Mouse (Mus musculus) thymus, postnatal 0 days (tissue): ENCODE measurements around the gene Nanp. TPM values are rescaled to one million over a fixed set of nuclear protein-coding genes. Genes with fewer than 3 reads are reported as not detected.

ENCODE experiments used
- DNase-seq: peaks from one replicate; pipeline ENCODE4 v3.0.0-alpha.2; 2015; ENCODE audit warnings: low spot score
- polyA plus RNA-seq: library from polyadenylated mRNA; unstranded; fragments of >200 nt; fragmentation: Nextera tagmentation; extraction: Ambion mirVana; gene quantifications from 2 replicates; pipeline ENCODE4 v1.2.1, GENCODE M21; 2015

Gene Nanp
- polyA plus RNA-seq, result 45.6 and 46.8 TPM in 2 replicates

- peak; percentile 93 for DNase-seq
These were observed at the start of gene Nanp, which contains the start of gene Ninl for GRCm38 (mm10) chr2:151039232-151039695. Gene Nanp (minus strand): TSS chr2:151039398. Gene Ninl (minus strand): TSS chr2:151039382.

GRCm38 (mm10) chr2:151056637-151057036, 17.4 kb upstream of the Nanp start:
- no peak for DNase-seq

- no peak for DNase-seq
These were observed 1.2 kb upstream of the Nanp start for GRCm38 (mm10) chr2:151040411-151040810.

- no peak for DNase-seq
These were observed 528 bp upstream of the Nanp start for GRCm38 (mm10) chr2:151039726-151040125.

- peak; percentile 51 for DNase-seq
These were observed 381 bp downstream of the Nanp start for GRCm38 (mm10) chr2:151038811-151039222.

GRCm38 (mm10) chr2:151037876-151038552, 1.2 kb downstream of the Nanp start:
- DNase-seq, result peak; percentile 17

- DNase-seq, result no peak
These were observed 1.9 kb downstream of the Nanp start for GRCm38 (mm10) chr2:151037292-151037691.

GRCm38 (mm10) chr2:151036721-151037120, 2.5 kb downstream of the Nanp start:
- no peak for DNase-seq

- no peak for DNase-seq
These were observed 4.8 kb downstream of the Nanp start for GRCm38 (mm10) chr2:151034435-151034834.

GRCm38 (mm10) chr2:151021158-151021557, 18.0 kb downstream of the Nanp start:
- no peak for DNase-seq

- DNase-seq, result no peak
These were observed 23.9 kb downstream of the Nanp start for GRCm38 (mm10) chr2:151015316-151015715.

GRCm38 (mm10) chr2:151011273-151011672, 27.9 kb downstream of the Nanp start:
- no peak for DNase-seq

GRCm38 (mm10) chr2:151009515-151010085, 29.6 kb downstream of the Nanp start:
- DNase-seq, result no peak

- DNase-seq, result peak; percentile 37
These were observed 30.2 kb downstream of the Nanp start for GRCm38 (mm10) chr2:151008939-151009509.

GRCm38 (mm10) chr2:151008517-151008932, 30.7 kb downstream of the Nanp start:
- DNase-seq, result no peak

GRCm38 (mm10) chr2:151008006-151008405, 31.2 kb downstream of the Nanp start:
- no peak for DNase-seq

- no peak for DNase-seq
These were observed 32.8 kb downstream of the Nanp start for GRCm38 (mm10) chr2:151006281-151006945.

- DNase-seq, result no peak
These were observed 34.8 kb downstream of the Nanp start for GRCm38 (mm10) chr2:151004390-151004789.

- DNase-seq, result no peak
These were observed 35.4 kb downstream of the Nanp start for GRCm38 (mm10) chr2:151003796-151004195.

GRCm38 (mm10) chr2:151001619-151002175, 37.5 kb downstream of the Nanp start:
- no peak for DNase-seq

GRCm38 (mm10) chr2:151000402-151001178, 38.6 kb downstream of the Nanp start:
- DNase-seq, result peak; percentile 41
